Mouse (Mus musculus) midbrain, embryonic 10.5 days (tissue): ENCODE results near the gene Gal3st2c. TPM values are rescaled to one million over a fixed set of nuclear protein-coding genes. Genes with fewer than 3 reads are reported as not detected.
"Not testable (repeated sequence)": the region's sequence is repeated elsewhere in the genome, so short reads cannot be mapped to it uniquely, and the experiment has no call there.

ENCODE experiments used
- DNase-seq: peaks from one replicate; pipeline ENCODE4 v3.0.0-alpha.2; 2017; ENCODE audit warnings: low spot score
- H3K27ac ChIP-seq: fragments of 300-500 bp; sonication (generic); replicated peaks from 2 replicates; pipeline ENCODE4 v1.5.1; 2016; ENCODE audit warnings: mild to moderate bottlenecking
- H3K27me3 ChIP-seq: fragments of 300-500 bp; sonication (generic); 2 replicates; pipeline ENCODE4 v1.6.1; 2016; ENCODE audit warnings: low read depth, mild to moderate bottlenecking; ENCODE audit not compliant: poor library complexity, severe bottlenecking
- H3K36me3 ChIP-seq: fragments of 300-500 bp; sonication (generic); 2 replicates; pipeline ENCODE4 v1.6.1; 2016; ENCODE audit warnings: mild to moderate bottlenecking, moderate library complexity
- H3K4me1 ChIP-seq: fragments of 300-500 bp; sonication (generic); 2 replicates; pipeline ENCODE4 v1.6.1; 2016
- H3K4me3 ChIP-seq: fragments of 300-500 bp; sonication (generic); 2 replicates; pipeline ENCODE4 v1.5.1; 2016; ENCODE audit warnings: mild to moderate bottlenecking, moderate library complexity
- H3K9me3 ChIP-seq: fragments of 300-500 bp; sonication (generic); replicated peaks from 2 replicates; pipeline ENCODE4 v1.6.1; 2016; ENCODE audit warnings: mild to moderate bottlenecking
- WGBS: fragments of 180-500 bp; shearing (Covaris S2); methylation state at CpG from one replicate; pipeline ENCODE4 v1.1.7; 2016; 5-methylcytosine and 5-hydroxymethylcytosine counted together
- polyA plus RNA-seq: library from polyadenylated mRNA; unstranded; fragments of >200 nt; fragmentation: Nextera tagmentation; extraction: Ambion mirVana; gene quantifications from 2 replicates; pipeline ENCODE4 v1.2.1, GENCODE M21; 2016

The Gal3st2c gene
- not detected in 2 replicates for polyA plus RNA-seq

DNA sequence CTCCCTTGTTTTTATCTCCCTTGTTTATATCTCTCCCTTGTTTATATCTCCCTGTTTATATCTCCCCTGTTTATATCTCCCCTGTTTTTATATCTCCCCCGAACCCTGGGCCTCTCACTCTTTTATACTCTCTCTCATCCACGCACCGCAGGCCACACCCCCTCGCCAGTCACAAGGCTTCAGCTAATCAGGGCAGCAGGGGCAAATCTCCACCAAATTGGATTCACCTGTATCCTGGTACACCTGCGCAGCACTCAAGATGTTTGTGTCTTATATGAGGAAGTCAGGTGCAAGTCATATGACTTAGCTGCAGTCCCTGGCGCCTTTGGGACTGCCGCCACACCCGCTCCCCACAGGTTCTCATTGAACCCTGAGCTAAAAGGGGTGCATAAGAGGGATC is at the start of gene Gal3st2c:
Gal3st2c (plus strand) TSS at position 301 of the 400 bp plus-strand sequence.
- 91% methylated on average over 7 of the region's 8 CpGs for WGBS
- H3K4me3 ChIP-seq, H3K27me3 ChIP-seq, DNase-seq, H3K9me3 ChIP-seq, H3K4me1 ChIP-seq, H3K27ac ChIP-seq, H3K36me3 ChIP-seq: not testable (repeated sequence)

DNA sequence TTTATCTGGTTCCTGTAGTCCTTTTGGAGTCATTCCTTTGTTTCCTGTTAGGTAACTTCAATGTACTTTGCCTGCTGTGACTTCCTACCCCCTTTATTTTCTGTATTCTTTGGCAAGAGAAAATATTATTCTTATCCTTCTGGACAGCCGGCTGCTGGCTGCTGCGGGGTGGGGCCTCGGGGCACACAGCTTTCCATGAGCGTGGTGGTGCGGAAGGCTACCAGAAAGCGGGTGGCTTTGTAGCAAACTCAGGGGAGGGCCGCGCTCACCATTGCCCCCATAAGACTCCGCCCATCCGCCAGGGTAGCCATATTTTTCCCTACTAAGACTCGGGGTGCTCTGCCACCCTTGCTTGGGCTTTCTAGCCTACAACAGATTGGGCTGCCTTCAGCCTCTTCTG is 41.2 kb upstream of the Gal3st2c start:
- not testable (repeated sequence) for H3K4me1 ChIP-seq, H3K27ac ChIP-seq, H3K4me3 ChIP-seq, H3K9me3 ChIP-seq, H3K36me3 ChIP-seq, DNase-seq, H3K27me3 ChIP-seq
- no CpG with 5 or more reads among the region's 11 CpGs for WGBS

DNA sequence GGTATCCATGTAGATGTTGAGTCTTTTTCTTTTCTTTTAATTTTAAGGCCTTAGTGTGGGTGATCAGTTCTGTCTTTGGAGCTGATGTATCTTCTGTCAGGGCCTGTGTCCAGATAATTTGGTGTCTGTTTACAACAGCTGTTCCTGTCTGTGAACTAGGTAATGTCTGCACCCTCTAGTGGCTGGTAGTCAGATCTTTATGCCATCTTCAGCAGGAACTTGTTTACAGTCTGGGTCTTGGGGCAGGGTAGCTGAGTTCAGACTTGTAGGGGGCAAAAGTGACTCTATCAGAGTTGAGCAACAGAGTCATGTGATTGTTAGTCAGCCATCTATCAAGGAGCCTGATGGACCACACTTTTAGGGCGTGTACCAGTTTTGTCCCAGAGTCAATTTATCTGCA is 23.8 kb upstream of the Gal3st2c start:
- not testable (repeated sequence) for H3K9me3 ChIP-seq, H3K36me3 ChIP-seq, H3K4me1 ChIP-seq, H3K4me3 ChIP-seq, H3K27ac ChIP-seq, H3K27me3 ChIP-seq, DNase-seq
- no CpG with 5 or more reads among the region's 1 CpGs for WGBS

DNA sequence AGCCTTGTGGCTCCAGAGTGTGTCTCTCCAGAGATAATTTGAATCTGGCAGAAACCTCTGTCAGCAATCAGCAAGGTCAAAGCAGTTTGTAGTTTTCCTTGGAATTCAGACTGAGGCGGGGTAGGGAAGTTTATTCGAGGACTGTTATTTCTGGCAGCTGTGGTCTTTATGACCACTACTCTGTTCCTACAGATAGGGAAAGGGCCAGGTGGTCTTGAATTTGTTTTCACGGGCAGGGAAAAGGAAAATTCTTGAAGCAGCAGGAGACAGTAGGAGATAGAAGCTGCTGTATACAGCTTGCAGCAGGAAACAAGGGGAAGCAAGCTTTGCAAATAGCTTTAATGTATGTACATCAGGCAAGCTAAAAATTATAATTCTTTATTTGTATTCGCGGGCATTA is 19.9 kb upstream of the Gal3st2c start:
- not testable (repeated sequence) for H3K4me3 ChIP-seq, H3K27me3 ChIP-seq, H3K9me3 ChIP-seq, H3K4me1 ChIP-seq, H3K36me3 ChIP-seq, DNase-seq, H3K27ac ChIP-seq
- WGBS = 83% methylated on average over 4 of the region's 5 CpGs

DNA sequence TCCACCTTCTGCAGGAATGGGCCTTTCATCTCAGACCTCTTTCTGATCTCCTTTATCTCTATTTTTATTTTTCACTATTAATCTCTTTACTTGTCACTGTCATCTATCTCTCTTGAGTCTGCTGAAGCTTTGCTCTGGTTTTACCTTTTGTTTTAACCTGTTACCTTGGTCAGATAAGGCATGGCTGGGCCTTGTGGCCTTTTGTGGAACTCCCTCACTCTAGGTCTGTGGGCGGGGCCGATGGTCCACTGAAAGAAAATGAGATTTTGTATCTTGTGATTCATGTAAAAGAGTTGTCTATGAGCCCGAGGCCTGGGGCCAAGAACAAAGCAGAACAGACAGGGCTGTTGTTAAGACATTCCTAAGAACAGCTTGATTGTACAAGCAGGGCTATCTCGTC is 19.5 kb upstream of the Gal3st2c start:
- not testable (repeated sequence) for H3K27me3 ChIP-seq, H3K36me3 ChIP-seq, H3K9me3 ChIP-seq, H3K27ac ChIP-seq, H3K4me1 ChIP-seq, H3K4me3 ChIP-seq, DNase-seq
- no CpG with 5 or more reads among the region's 4 CpGs for WGBS

DNA sequence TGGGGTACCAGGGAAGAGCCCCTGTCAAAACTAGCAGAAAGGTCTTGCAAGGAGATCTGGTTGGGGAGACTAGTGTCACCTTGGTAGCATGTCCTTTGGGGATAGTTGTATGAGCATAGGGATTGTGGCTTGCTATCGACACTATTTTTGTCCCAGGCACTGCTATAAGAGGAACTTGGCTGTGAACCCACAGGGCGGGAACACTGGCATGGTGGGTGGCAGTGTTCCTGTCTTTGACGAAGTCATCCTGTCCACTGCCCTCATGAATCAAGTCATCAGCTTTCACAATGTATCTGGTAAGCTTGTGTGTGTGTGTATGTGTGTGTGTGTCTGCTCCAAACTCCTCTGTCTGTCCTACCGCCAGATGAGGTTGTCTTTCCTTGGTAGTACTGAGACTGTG is 14.5 kb upstream of the Gal3st2c start:
- H3K27ac ChIP-seq, H3K9me3 ChIP-seq, H3K36me3 ChIP-seq, H3K4me3 ChIP-seq, H3K27me3 ChIP-seq, DNase-seq, H3K4me1 ChIP-seq: not testable (repeated sequence)
- WGBS = 95% methylated on average over 2 of the region's 4 CpGs

DNA sequence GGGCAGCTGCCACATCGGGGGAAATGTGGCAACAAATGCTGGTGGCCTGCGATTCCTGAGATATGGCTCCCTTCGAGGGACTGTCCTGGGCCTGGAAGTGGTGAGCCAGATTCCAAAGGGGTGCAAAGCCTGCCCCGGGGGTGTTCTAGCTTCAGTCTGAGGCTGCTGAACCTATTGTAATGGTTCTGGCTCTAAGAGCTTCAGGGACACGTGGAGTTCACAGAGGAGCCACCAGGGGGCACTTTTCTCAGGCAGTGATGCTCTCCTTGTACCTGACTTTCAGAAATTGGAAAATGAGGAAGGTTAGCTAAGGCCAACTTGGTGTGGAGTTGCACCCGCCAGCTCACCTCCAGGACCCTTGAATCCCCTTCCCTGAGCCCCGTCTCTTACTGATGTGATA is 12.0 kb upstream of the Gal3st2c start:
- not testable (repeated sequence) for H3K27ac ChIP-seq, H3K36me3 ChIP-seq, DNase-seq, H3K4me1 ChIP-seq, H3K9me3 ChIP-seq, H3K27me3 ChIP-seq, H3K4me3 ChIP-seq
- no CpG with 5 or more reads among the region's 7 CpGs for WGBS

DNA sequence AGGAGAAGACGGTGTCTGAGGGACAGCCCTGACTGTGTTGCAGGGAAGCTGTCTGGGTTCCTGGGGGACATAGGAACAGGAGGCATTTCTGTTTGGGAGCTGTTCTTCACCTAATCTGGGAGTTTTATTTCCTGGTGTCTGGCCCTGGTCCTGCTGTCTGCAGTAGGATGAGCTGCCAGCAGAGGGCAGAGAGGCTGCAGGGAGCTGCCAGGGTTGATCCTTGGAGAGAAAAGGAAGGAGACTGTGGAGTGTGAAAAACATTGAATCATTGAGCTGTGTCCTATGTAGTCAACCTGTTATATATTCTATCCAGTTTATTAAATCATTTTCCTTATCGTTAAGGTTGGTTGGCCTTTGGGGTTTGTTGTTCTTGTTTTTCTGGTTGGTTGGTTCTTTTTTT is 9.4 kb upstream of the Gal3st2c start:
- not testable (repeated sequence) for H3K36me3 ChIP-seq, H3K4me1 ChIP-seq, H3K4me3 ChIP-seq, H3K9me3 ChIP-seq, H3K27me3 ChIP-seq, DNase-seq, H3K27ac ChIP-seq
- WGBS = no CpG with 5 or more reads among the region's 2 CpGs

DNA sequence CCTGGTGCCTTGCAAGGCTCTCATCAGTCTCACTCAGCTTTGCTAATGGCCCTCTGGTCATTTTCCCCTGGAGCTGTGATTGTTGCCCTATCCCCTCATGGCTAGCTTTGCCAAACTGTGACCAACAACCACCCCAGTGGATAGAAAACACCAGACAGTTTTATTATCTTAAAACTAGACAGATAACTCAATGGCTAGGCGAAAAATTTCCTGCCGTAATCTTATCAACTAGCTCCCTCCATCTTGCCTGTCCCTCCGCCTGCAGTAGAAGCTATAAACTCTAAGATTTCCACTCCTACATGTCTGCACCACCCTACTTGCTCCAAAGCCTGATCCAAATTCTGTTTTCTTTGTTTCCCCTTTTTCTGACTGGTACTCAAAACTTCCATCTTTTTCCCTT is 4.1 kb upstream of the Gal3st2c start:
- H3K27me3 ChIP-seq = no peaks in the 10 kb centered on the region
- H3K36me3 ChIP-seq = no peaks in the 10 kb centered on the region
- H3K4me1 ChIP-seq = no peaks in the 10 kb centered on the region
- DNase-seq = no peak
- H3K4me3 ChIP-seq = no peak overlapping the region
- WGBS = 97% methylated on average over 3 of the region's 3 CpGs
- no peaks in the 10 kb centered on the region for H3K9me3 ChIP-seq
- H3K27ac ChIP-seq = no peak overlapping the region

DNA sequence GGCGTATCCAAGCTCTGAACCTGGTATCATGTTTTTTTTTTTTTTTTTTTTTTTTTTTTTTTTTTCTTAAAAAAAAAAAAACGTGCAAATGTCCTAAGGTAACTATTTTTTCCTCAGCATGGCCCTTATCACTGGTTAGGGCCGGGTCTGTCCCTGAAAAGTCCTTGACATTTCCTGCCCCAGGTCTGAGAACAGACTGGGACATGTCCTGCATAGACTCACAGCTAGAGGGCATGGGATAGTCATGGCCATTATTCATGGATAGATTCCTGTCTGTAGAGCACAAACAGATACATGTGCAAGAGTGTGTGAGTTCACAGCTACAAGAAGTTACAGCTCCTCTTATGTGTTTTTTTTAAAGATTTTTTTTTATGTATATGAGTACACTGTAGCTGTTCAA is 1.5 kb upstream of the Gal3st2c start:
- no peak overlapping the region for H3K4me3 ChIP-seq
- H3K36me3 ChIP-seq = no peaks in the 10 kb centered on the region
- H3K4me1 ChIP-seq = no peaks in the 10 kb centered on the region
- WGBS = 69% methylated on average over 3 of the region's 3 CpGs
- H3K27ac ChIP-seq = no peak overlapping the region
- H3K9me3 ChIP-seq = no peaks in the 10 kb centered on the region
- no peak for DNase-seq
- no peaks in the 10 kb centered on the region for H3K27me3 ChIP-seq

DNA sequence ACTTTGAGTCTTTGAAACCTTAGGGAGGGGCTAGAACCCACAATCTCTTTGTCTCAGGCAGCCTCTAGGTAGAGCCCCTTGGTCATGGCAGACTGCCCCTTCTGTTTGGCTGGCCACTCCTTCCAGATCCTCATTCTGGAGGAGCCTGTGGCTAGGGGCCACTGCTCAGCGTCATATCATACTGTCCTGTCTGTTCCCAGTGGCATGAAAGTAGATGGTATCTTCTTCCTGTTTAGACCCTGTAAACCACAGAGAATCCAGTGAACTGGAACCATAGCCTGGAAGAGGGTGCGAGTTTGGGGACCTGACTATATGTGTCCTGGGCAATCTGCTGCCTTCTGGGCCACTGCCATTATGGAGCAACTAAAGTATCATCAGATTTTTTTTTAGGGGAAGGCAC is 759 bp downstream of the Gal3st2c start:
- DNase-seq, H3K36me3 ChIP-seq, H3K27ac ChIP-seq, H3K4me3 ChIP-seq, H3K27me3 ChIP-seq, H3K4me1 ChIP-seq, H3K9me3 ChIP-seq: not testable (repeated sequence)
- WGBS = 76% methylated on average over 2 of the region's 2 CpGs

DNA sequence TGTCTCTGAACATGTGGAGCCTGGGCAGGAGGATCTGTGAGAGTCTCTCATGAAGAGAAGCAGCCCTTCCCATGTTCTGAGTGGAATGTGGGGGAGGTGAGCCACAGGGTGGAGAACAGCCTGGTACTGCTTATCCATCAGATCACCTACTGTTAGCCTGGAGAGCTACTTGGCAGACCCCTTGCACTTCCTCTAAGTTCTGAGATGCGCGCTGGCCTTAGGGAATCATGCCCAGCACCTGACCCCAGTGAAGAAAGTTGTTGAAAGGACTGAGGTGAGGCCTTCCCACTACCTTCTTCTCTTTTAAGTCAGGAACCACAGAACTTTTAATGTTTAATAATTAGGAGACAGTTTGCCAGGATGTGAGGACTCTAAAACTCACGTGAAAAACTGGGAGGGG is 1.2 kb downstream of the Gal3st2c start:
- not testable (repeated sequence) for H3K27ac ChIP-seq, H3K4me1 ChIP-seq, DNase-seq, H3K36me3 ChIP-seq, H3K27me3 ChIP-seq, H3K9me3 ChIP-seq, H3K4me3 ChIP-seq
- WGBS = 93% methylated on average over 3 of the region's 3 CpGs

DNA sequence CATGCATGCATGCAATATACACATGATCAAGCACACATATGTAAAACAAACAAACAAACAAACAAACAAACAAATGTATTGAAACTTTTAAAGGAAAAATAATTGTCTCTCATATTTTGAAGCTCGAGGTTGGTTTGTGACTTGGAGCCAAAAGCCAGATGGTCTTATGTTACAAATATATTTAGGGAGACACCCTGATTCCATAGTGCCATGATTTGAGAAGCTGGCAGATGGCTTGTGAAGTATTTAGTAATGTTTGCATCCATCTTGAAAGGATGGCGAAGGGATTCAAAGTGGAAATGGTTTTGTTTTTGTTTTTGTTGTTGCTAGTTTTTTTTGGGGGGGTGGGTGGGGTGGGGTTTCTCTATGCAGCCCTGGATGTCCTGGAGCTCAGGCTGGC is 10.7 kb downstream of the Gal3st2c start:
- H3K4me1 ChIP-seq = no peaks in the 10 kb centered on the region
- H3K27me3 ChIP-seq = no peaks in the 10 kb centered on the region
- H3K36me3 ChIP-seq = no peaks in the 10 kb centered on the region
- WGBS = 84% methylated on average over 2 of the region's 2 CpGs
- no peak for DNase-seq
- no peak overlapping the region for H3K4me3 ChIP-seq
- no peaks in the 10 kb centered on the region for H3K9me3 ChIP-seq
- H3K27ac ChIP-seq = no peak overlapping the region

DNA sequence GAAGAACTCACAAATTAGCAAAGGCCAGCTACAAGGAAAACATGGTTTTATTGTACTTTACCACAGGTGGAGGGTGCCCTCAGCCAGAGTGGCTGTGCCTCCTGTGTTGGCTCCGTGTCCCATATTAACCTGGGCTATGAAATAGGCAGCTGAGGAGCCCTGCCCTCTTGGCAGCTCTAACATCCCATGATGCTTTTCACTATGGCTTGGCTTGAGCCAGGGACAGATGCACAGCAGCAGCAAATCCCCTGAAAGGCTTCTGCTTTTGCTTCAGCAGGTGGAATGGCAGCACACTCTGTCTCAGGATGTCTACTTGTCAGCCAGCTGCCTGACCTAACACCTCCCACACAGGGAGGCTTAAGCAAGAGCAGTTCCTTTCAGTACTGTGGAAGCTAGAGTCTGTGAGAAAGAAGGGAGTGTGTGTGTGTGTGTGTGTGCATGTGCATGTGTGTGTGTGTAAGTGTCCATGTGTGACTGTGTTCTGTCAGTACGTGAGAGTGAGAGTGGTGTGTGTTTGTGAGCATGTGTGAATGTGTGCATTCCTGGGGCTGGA is 15.7 kb downstream of the Gal3st2c start:
- 86% methylated on average over 2 of the region's 2 CpGs for WGBS
- DNase-seq = not testable (repeated sequence)

More for the DNA sequence above, 15.7 kb downstream of the Gal3st2c start:
- H3K27ac ChIP-seq, H3K9me3 ChIP-seq, H3K27me3 ChIP-seq, H3K4me3 ChIP-seq, H3K36me3 ChIP-seq, H3K4me1 ChIP-seq: not testable (repeated sequence)
